Mouse (Mus musculus): ENCODE data around the gene Gm17581.
"Not testable (repeated sequence)": the region's sequence is repeated elsewhere in the genome, so short reads cannot be mapped to it uniquely, and the experiment has no call there.

Gm17581 gene

DNA sequence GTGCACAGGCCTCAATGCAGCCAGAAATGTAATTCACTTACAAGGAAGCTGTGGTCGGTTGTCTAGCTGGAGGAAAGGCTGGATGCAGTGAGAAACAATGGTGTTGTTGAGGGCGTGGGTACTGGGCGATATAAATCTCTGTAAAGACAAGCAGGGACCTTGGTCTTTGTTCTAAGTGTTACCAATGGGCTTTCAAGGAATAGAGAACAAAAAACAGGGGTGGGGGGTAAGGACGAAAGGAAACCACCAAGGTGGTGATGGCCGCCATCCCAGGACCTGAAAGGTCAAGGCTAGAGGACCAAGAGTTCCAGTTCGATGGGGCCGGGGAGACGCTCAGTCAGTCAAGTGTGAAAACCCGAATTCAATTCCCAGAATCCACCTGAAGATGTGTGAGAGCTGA is 2.1 kb upstream of the Gm17581 start:
- no peak for DNase-seq (ENCODE audit: low spot score)

DNA sequence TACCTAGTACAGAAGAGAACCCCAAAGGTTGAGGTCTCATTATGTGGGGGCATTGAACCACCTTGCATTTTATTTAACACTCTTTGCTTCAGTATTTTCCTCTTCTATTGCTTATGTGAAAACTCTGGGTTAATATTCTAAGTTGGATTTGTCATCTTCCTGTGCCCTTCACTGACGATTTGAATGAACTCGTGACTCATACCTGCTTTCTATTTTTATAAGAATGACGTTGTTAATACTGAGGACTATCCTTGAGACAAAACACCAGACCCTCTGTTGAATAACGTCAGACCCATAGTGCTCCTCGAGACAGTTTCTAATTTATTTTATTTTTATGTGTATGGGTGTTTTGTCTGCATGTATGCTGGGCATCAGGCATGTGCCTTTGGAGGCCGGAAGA is 1.3 kb upstream of the Gm17581 start:
- DNase-seq (ENCODE audit: low spot score), result no peak

DNA sequence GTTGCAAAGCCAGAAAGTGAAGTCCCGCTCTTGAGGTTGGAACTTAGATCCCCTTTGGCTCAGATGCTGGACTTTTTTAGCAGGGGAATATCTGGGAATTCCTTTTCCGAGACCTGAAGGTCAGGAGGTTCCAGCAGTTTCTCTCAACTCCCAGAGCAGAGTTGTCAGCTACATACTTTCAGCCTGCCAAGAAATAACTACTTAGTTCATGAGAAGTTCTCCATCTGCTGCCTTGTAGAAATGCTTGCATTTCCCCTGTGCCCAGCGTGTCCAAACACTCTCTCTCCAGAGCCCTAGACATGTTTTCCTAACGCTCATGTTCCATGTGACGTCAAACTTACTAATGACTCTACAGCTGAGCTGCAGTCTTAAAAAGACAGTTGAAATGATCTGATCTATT is 586 bp downstream of the Gm17581 start:
- no peak for DNase-seq (ENCODE audit: low spot score)

DNA sequence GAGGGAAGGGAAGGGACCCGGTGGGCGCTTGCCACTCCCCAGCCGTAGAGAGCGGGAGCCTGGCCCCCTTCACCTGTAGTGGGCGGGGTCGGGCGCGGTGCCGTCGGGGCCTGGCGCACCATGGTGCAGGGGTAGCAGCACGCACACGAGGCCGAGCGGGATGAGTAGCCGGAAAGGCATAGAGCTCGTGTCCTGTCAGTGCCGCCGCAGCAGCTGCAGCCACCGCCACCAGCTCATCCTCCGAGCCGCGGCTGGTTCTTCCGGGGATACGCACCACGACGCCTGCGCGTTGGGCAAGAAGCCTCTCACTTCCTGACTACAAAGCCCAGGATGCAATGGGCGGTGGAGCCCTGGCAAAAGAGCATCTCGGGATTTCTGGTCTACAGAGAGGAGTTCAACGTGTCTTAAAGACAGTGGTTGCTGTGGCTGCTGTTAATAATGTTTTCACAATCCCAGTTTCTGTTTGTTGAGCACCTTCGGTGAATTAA is 6.5 kb downstream of the Gm17581 start, which contains the start of gene Edem2:
TSS of gene Edem2 (minus strand) at position 318 of the 488 bp plus-strand sequence.
- DNase-seq (ENCODE audit: low spot score), result peak; percentile 94

DNA sequence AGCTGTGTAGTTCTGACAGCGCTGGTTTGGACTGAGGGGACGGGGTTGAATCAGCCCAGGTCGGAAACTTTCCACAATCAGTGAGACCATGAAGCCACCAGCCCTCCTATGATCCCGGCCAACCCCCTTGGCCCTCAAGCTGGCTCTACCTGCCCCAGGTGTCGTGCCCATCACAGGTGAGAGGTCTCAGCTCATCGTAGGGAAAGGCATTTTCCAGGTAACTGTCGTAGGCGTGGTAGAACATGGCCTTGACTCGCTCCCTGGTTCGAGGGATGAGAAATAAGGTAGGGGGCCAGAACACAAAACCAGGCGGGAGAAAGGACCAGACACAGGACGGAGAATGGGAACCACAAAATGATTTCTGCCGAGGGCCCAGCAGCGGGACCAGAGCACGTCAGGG is 6.9 kb downstream of the Gm17581 start:
- DNase-seq (ENCODE audit: low spot score), result no peak

DNA sequence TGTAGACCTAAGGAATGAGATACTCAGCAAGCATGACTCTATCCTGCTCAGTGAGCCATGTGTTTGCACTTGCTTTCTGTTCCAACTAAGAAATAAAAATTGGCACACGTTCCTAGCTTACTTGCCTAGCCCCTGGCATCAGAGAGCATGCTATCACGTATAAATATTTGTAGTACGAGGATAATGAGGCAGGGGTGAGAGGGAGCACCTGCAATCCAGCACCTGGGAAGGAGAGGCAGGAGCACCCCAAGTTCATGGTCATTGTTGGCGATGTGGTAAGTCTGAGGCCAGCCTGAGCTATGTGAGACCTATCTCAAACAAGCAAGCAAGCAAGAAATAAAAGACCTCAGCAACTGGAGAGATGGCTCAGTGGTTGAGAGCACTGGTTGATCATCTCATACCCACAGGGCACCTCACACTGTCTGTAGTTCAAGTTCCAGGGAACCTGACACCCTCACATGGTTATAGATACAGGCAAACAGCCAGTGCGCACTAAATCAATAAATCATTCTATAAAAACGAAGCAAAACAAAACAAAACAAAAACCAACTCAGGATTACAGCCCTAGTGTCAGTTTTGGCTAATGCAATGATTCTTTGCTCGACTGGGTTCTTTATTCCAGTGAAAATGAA is 7.8 kb downstream of the Gm17581 start:
- no peak for DNase-seq (ENCODE audit: low spot score)

DNA sequence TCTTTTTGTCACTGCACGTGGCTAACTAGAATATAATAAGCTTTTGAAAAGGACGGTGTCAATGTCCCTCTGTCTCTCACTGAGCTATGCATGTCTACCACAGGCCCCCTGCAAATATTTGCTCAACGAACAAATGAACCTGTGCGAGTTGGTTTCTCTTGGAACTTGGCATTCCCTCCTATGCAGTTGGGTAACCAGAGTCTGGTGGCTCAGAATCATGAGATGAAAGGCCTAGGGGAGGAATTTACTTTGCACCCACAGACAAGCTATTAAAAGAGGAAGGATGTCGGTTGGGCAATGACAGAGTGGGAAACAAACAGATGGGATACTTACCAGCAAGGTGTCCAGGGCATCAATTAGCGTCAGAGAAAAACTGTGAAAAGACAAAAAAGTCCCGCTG is 9.4 kb downstream of the Gm17581 start:
- DNase-seq (ENCODE audit: low spot score), result no peak

DNA sequence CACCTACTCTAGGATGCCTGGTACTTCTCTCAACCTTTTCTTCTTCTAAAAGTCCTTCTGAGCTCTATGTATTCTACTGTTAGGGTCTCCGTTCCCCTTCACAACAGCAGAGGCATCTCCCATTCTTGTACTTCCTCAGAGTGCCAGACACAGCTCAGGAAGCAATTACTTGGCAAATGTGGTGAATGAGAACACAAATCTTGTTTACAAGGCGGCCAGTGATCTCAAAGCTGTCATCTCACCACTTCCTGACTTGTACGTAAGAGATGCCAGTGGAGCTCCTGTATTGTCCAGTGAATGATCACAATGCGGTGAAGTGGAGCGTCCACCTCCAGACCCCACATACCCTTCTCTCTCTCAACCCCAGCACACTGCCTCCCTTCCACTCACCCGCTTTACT is 11.1 kb downstream of the Gm17581 start:
- no peak for DNase-seq (ENCODE audit: low spot score)

DNA sequence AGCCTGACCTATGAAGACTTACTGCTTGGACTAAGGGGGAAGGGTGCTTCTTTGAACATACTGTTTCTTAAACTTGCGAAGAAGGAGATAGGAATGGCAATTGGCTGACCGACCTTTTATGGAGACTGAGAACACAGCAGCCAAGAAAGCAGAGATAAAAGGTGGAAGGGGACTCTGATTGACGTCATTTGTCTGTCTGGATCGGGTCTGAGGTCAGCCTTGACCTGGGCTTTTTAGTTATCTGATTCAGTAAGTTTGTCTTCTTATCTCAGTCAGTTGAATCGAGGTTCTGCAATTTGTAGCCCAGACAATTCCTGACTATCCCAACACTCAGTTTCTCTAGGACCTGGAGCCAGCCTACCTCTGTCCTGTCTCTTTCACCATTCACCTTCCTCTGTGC is 11.6 kb downstream of the Gm17581 start:
- no peak for DNase-seq (ENCODE audit: low spot score)

DNA sequence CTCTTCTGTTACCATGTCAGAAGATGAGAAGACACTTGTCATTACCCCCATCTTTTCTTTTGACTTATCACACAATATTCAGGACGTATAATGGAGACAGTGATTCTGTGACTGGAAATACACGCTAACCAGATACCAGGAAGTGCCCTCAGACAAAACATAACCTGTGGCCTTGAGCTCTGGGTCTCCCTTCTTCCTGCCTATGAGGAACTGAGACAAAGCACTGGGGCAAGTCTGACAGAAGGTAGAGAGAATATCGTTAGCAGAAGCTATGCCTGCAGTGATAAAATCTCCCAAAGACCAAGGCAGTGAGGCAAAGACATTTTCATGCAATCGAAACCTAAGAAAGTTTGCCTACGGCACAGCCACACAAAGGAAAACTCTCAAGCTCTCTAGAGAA is 15.1 kb downstream of the Gm17581 start:
- DNase-seq (ENCODE audit: low spot score), result no peak

DNA sequence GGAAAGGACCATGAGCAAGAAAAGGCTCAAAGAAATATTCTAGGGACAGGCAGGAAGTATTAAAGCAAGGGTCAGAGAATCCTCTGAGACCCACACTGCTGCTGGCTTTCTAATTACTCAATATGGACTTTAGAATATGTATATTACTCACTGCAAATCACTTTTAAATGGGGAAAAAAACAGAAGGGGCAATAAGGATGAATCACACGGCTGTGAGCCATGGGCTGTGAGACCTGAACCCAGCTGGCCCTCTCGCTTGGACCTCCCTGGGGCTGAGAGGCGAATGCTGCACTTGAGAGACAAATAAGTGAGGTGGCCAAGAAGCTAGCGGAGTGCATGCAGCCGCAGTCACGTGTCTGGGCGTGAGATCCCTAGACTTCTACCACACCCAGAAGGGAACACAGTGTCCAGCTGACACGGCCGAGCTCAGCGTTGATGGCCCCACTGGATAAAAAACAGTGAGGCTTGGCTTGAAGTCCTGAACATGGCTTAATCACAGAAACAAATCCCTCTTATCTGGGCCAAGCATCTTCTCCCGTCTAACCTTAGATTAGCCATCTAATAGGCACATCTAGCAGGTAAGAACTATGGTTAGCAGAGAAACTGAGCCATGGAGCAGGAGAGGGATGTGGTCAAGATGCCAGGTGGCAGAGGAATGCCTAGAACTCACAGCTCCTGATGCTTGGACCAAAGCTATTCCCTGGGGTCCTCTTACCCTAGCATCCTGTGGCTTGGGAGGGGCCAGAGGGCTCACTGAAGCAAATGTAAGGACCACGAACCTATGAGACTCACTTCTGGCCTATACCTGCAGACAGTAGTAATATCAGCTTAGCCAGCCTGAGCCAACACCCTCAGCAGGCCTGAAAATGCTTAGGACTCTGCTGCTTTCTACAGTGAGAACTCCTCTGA is 18.3 kb downstream of the Gm17581 start:
- no peak for DNase-seq (ENCODE audit: low spot score)

DNA sequence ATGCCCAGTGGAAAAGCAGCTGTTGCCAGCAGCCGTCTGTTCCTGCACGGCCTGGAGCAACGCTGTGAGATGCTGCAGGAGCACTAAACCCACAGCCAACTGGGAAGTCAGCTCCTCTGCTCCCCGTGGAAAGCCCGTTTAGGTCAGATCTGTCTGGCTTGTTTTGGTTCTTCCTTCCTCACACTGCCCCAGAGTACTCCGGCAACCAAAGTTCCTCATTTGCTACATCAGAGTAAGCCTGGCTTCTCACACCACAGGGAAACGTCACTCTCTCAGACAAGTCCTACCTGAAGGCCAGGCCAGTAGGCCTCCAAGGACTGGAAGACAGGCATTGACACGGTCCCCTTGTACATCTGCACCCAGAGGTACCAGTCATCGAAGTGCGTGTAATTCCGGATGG is 25.1 kb downstream of the Gm17581 start:
- no peak for DNase-seq (ENCODE audit: low spot score)

DNA sequence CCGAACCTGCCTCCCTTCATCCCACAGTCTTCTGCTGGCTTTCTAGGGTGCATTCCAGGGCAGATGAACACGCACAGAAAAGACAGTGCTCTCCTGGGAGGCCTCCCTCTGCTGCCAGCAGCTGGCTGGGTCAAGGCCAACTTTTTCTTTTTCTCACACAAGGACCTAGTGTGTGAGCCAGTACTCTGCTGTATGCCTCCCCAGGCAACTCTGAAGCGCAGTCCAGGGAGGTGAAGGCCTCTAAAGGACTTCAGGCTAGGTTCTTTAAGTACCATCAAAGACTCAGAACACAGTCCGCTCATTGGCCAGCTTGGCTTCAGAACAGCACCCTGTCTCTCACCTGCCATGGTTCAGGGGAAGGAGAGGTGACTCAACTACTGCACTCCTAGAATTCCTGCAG is 28.4 kb downstream of the Gm17581 start:
- DNase-seq (ENCODE audit: low spot score), result no peak

DNA sequence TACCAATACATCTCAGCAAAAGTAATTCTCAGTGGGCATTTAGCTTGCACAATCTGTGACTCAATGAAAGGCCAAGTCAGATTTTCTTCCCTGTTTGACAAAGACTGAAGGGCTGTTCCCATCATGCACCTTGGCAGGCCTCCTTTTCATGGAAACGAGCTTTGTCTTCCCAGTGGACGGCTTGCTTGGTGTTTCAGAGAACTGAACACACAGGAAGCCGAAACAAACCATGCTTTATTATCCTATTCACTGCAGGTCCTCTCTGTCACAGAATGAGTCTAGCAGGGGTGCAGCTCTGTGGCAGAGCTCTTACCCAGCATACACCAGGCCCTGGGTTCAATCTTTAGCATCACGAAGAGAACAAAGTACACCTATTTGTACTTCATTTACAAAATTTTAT is 32.0 kb downstream of the Gm17581 start:
- DNase-seq (ENCODE audit: low spot score), result no peak

DNA sequence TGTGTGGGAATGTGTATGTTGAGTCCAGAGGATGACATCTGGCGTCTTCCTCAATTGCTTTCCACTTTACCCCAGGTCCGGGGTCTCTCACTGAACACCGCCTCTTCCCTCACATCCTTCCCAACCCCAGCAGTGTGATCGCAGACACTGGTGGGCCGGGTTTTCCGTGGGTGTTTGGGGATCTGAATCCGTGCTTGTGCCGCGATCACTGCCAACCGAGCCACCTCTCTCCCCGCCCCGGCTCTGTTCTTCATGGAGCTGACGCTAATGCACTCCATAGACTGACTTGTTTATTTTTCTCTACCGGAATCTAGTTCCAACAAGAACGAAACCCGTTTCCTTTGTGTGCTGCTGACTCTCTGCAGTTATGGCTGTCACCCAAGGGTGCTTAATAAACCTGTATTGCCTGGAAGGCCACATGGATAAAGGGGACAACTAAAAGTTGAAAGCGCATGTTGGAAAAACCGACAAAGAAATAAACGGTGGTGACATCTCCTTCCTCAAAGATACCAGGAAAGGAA is 34.2 kb downstream of the Gm17581 start:
- no peak for DNase-seq (ENCODE audit: low spot score)

DNA sequence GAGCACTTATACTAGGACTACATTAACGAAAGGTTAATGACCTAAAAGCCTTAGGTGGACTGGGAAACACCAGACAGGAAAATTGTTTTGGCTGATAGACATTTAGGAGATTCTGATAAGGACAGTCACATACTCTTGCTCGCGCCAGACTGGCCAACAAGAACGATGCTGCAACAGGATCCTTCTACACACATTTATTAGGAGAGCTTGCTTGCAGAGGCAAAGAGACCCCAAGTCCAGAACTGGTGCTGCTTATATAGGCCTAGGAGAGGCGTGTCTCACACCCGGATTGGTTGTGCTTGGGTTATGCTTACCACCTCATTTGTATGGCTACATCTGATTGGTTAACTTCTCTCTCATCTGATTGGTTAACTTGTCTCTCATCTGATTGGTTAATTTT is 37.2 kb downstream of the Gm17581 start:
- DNase-seq (ENCODE audit: low spot score), result not testable (repeated sequence)

DNA sequence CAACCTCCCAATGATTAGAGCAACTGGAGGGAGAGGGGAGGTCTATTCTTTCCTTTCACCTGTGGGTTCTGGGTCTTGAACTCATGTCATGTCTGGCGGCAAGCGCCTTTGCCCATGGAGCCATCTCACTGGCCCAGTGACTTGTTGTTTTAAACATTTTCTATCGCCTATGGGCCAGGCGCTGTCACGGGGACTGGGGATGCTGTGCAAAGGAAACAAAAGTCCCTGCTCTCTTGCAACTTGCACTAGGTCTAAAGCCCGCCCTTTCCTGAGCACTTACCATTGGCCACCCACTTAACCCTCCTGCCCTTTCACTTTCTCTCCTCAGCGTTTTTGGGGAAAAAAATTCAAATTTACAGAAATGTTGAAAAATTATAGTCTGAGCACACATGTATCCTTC is 38.8 kb downstream of the Gm17581 start:
- no peak for DNase-seq (ENCODE audit: low spot score)

DNA sequence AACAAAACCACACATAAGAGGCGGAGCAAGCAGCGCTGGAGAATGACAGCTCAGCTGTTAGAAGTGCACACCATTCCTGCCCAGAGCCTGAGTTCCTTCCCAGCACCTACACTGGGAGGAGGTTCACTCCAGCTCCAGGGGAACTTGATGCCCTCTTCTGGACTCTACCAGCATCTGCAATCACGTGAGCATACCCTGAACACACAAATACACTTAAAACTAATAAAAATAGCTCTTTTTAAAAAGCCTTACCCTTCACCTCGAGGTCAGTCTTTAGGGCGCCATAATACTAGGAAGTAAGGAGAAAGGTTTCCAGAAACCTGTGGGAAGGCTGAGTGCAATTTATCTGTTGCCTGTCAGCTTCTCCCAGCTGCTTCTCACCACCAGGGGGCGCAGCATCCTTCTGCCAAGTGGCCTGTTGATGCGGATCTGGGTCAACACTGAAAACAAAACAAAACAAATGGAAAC is 39.5 kb downstream of the Gm17581 start:
- peak; percentile 92 for DNase-seq (ENCODE audit: low spot score)

DNA sequence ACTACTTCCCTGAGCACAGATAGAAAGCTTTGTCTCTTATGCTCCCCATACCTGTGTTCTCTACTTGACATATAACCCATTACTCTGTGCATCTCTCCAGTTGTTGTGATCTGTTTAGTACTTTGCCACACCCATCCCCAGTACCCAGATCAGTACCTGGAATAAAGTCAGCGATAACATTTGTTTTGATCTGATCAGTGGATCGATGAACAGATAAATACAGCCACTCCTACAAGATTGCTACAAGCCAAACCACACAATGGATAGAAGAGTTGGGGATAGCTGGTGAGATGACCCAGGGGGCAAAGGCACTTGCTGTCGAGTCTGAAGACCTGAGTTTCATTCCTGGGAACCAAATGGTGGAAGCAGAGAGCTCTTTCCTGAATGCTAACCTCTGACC is 40.4 kb downstream of the Gm17581 start:
- DNase-seq (ENCODE audit: low spot score), result no peak

DNA sequence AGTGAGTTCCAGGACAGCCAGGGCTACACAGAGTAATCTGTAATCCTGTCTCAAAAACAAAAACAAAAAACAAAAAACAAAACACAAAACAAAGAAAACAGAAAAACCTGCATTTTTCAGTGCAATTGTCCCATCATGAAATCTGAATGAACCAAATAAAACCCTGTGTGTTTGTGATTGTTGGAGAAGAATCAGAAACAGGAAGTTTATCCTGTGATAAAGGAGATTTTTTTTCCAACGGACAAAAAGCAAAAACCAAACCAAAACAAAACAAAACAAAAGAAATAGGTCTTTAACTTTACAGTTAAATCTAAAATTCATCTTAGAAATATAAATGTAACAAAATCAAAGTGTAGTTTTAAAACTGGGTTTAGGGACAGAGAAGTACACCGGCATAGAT is 41.1 kb downstream of the Gm17581 start:
- DNase-seq (ENCODE audit: low spot score), result no peak

DNA sequence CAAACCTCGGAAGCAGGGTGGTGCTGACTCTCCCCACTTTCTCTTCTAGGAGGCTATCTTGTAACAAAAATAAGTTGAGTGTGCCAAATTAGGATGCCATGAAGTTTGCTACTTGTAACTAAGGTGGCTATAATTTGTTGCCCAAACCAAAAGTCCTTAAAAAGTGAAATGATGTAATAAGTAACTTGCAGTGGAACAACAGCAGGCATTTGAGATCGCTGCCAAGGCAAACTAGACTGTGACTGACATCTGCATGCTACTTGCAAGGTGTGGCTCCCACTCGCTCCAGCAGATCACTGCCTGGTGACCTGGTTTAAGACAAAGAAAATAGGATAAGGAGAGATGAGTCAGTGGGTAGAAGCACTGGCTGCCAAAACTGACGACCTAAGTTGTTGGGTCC is 42.5 kb downstream of the Gm17581 start:
- DNase-seq (ENCODE audit: low spot score), result no peak

DNA sequence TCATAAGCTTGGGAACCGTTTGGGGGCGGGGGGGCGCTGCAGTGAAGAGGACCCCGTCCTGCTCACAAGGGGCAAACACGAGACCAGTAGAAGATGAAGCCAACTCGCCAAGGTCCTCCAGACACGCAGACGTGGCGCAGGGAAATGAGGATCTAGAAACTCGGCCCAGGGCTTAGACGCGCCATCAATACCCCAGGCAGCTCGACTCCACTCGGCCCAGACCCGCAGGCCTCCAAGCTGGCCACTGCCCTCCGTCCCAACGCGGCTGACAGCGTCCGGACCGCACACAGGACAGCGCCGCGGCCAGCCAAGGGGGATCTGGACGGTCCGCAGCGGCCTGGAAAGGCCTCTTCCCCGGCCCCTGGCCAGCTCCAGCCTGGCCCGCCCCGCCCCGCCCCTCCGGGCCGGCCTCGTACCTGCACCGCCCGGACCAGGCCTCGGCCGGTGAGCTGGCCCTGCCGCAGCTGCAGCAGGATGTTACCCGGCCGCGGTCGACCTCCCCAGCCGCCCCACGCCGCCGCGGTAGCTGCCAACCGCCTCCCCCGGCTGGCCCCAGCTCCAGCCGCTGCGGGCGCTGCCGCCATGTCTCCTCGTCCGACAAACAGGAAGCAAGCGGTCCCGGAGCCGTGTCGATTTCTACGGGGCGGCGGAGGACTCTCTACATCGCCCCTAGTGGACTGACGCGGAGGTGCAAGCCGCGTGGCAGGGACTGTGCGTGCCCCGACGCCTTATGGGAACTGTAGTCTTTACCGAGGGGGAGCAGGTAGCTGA is 43.8 kb downstream of the Gm17581 start, which contains the start of gene Trpc4ap:
TSS of gene Trpc4ap (minus strand) at position 662 of the 771 bp plus-strand sequence.
- peak; percentile 99 for DNase-seq (ENCODE audit: low spot score)

Data from retina, embryonic 14.5 days (tissue).